Mouse (Mus musculus) frontal cortex, postnatal 14 days (tissue): ENCODE data around the gene Slc7a7.
"Not testable (repeated sequence)": the region's sequence is repeated elsewhere in the genome, so short reads cannot be mapped to it uniquely, and the experiment has no call there.

Experiments
- DNase-seq, 2 experiments: peaks; one replicate each; pipeline ENCODE4 v3.0.0; 2022; ENCODE audit warnings: low spot score in 2 of 2

Gene Slc7a7

DNA sequence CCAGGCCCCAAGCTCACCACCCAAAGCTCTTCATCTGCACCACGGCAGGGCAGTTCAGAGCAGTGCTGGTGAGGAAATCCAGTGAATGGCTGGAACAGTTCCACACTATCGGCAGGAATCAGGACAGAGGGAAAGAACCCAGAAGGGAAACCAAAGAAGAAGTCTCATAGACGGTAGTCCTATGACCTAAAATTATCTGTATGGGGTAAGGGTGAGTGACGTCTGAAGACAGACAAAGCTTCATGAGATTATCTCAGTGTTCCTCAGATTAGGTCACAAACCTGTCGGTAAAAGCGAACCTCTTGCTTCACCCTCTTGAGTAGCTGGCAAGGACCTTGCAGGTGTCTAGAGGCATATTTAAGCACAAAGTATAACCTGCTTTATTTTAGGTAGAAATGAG, 40.4 kb downstream of the Slc7a7 start:
- DNase-seq: no peak

DNA sequence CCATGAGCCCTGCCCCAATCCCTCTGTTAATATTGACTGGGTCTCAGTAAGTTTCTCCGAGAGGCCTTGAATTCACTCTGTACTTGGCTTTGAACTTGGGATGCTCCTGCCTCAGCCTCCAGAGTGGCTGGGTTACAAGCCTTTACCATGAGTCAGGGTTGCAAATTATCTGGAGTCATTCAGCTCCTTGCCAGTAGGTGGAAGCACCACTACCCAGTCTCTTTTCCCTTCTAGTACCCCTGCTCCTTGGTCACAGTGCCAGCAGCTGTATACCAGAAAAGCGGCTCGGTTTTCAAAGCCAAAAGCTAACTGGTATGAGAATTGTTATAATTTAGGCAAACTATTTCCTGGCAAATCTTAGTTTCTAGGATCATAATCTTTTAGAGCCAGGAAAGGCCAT, 41.7 kb downstream of the Slc7a7 start:
- peak in 1 of 2 experiments; percentile 13 for DNase-seq

DNA sequence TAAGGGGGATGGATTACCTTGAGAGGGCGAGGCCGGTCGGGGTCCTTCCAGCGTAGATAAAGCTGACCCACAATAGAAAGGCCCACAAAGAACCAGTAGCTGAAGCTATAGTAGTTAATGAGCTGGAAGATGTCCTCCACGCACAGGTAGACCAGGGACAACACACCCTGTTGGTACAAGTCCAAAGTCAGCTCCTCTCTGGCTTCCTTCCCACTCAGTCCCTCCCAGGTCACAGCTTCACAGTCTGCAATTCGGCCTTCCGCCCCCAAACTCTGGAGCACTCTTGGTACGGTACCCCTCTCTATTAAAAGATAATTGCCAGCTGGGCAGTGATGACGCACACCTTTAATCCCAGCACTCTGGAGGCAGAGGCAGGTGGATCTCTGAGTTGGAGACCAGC, 44.7 kb downstream of the Slc7a7 start:
- DNase-seq: no peak

DNA sequence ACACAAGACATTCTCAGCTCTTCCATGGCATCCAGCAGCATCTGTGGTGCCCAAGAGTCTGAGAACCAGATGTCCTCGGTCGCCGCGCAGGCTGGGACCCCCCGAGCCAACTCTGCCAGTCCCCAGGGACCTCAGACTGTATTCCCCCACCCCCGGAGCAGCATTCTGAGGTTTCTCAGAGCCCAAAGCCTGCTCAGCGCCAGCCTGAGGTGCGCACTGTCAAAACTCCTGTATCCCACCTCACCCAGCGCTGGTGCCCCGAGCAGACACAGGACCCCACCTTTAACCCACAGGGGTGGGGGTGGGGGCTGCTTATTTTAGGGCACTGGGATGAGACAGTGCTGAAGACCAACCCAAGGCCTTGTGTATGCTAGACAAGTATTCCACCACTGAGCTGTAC, 46.1 kb downstream of the Slc7a7 start:
- DNase-seq: no peak

DNA sequence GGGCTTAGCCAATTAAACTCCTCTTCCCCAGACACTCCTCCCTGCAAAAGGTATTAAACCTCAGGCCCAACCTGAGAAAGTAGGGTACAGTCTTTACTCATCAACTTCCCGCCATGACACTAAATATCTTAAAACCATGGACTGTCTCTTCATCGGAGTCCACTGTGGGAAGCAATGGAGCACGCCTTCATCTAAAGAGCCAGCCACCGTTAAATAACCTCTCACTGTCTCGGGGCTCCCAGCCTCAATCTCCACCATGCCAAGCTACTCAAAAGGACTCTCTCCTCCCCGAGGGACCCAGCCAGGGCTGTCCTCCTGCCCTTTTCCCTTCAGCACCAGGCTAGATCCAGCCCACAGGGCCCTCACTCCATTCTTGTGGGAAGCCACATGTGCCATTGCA, 47.0 kb downstream of the Slc7a7 start:
- DNase-seq: no peak

DNA sequence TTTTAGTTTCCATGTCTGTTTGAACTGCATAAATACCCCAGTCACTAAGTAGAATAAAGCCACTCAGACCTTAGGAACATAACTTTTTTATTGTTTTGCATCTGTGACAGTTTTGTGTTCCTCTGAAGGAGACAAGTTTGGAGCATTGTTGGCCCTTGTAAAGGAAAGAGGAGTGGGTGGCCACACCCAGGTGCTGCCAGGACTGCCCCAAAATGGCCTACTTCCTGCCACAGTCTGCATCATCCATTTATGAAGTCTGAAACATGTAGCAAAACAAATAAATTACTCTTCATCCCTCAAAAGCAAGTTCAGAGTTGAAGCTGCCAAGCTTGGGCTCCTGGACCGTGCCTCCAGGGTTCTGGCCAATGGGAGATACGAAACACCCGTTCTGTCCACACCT, 48.2 kb downstream of the Slc7a7 start:
- no peak for DNase-seq

DNA sequence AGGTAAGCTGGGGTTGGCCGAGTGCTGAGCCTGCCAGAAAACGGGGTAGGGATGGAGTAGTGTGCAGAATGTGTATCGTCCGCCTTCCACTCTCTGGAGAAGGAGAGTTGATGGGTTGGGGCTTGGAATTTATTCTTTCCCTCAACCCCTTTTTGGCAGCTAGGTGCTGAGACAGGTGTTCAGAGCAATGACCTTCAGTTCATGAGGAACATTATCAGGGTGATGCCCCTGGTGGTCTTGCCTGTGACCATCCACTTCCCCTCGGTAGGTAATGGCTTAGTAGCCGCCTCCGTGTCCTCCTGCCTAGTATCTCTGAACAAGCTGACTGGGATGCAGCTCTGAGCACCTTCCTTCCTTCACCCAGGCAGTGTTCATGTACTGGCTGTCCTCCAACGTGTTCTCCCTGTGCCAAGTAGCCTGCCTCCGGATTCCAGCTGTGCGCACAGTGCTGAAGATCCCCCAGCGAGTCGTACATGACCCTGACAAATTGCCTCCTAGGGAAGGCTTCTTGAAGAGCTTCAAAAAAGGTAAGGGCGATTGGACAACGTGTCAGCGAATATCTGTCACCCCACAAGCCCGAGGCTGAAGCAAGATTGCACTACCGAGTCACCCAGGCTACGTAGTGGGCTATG, 50.0 kb downstream of the Slc7a7 start:
- DNase-seq: no peak

DNA sequence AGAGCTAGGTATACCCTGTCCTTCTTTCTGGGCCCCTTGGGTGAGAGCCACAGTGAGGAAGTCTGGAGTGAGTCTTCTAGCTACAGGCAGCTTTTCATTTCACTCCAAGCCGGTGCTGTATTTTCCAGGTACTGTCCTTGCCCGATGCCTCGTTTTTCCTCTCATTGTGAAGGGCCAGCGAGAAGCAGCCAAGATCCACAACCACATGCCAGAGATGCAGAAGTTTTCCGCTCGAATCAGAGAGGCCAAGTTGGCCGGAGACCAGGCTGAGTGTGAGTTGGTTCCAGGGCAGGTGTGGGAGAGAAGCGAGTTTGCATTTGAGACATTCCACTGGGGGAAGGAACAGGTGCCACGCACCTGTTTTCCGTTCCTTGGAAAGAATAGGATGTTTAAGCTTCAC, 51.0 kb downstream of the Slc7a7 start:
- no peak for DNase-seq

DNA sequence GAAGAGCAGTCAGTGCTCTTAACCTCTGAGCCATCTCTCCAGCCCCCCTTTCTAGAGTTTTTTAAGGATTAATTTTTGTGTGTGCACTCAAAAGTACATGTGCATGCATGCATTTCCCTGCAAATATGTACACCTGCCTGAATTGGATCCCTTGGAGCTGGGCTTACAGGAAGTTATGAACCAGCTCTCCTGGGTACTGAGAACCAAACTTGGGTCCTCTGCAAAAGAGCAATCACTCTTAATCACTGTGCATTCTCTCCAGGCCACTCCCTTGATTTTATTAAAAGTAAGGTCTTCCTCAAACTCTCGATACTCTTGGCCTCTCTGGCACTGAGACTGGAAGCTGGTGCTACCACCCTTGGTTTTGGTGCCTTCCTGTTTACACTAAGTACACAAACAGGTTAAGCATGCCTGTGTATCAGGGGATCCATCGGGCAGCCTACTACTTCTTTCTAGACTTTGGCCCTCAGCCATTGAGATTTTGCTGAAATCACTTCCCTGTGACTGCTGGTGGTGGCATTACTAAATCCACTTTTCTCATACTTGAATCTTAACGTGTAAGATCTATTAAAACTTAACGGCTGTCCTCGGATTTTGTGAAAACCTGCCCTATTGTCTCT, 52.4 kb downstream of the Slc7a7 start:
- no peak for DNase-seq

DNA sequence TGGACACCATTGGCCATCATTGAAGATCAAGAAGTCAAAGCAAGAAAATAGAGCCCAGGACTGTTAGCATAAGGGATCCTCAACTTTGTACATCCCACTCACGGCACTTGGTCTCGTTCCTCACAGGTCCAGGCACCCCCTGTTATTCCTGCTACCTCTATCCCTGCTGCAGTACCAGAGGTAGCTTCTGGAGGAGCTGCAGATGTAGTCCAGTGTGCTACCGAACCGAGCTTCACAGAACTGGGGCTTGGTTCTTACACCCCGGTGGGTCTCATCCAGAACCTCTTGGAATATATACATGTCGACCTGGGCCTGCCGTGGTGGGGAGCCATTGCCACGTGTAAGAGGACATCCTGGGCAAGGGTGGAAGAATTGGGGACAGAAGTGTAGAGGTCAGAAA, 54.4 kb downstream of the Slc7a7 start:
- DNase-seq: no peak

DNA sequence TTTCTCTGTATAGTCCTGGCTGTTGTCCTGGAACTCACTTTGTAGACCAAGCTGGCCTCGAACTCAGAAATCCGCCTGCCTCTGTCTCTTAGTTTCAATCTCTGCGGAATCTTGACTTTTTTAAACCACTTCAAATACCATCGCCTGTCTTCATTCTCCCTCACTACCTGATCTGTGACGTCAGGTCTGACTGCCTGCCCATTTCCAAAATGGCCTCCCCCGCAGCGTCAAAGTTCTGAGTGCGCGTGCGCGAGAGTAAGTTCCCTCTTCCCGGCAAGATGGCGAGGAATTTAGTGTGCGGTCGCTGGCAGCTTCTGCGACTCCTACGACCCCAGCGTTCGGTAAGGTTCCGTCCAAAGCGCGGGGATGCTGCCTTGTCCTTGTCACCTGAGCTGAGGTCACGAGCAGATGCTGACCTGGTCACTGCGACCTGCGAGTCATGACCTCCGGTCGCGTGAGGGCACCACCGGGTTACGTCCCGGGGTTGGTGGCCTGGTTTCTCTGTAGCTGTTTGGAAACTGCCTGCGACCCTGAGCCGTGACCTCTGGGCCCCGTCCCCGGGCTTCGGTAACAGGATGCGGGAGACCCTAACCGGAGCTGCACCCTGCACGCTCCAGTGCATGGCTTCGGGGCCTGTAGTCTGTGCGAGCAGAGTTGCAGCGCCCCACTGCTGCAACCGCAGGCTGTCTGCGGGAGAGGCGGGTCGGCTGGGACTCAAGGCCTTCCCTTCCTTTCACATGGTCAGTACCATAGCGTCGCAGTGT, 56.8 kb downstream of the Slc7a7 start, which contains the start of gene Oxa1l:
TSS of gene Oxa1l (plus strand) at position 258 of the 764 bp plus-strand sequence.
- DNase-seq: peak; percentile 92 to 93

DNA sequence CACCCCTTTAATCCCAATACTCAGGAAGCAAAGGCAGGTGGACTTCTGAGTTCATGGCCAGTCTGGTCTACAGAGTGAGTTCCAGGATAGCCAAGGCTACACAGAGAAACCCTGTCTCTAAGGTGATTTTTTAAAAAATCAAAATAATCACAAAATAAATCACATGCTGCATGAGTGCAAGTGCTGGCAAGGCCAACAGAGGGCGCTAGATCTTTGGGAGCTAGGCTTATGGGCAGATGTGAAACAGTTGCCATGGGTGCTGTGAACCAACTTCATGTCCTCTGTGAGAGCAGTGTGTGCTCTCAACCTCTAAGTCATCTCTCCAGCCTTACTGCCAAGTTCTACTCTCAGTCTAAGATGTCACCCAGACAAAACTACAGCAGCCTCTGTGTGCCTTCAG, 63.2 kb downstream of the Slc7a7 start:
- no peak for DNase-seq

DNA sequence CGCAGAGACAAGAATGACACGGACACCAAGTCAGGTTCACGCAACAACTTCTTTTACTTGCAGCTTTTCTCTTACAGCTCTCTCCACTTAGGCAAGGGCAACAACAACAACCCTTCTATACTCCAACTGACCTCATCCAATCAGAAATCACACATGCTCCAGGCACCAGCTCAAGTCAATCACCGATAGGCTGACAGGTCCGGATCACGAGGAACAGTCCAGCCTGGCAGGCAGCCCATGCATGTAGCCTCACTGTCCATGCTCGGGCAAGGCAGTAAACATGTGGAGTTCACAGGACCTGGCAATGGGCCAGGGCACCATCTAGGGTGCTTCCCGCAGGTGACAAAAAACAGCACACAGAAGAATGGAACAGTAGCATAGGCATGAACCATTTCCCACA, 65.3 kb downstream of the Slc7a7 start:
- no peak for DNase-seq

DNA sequence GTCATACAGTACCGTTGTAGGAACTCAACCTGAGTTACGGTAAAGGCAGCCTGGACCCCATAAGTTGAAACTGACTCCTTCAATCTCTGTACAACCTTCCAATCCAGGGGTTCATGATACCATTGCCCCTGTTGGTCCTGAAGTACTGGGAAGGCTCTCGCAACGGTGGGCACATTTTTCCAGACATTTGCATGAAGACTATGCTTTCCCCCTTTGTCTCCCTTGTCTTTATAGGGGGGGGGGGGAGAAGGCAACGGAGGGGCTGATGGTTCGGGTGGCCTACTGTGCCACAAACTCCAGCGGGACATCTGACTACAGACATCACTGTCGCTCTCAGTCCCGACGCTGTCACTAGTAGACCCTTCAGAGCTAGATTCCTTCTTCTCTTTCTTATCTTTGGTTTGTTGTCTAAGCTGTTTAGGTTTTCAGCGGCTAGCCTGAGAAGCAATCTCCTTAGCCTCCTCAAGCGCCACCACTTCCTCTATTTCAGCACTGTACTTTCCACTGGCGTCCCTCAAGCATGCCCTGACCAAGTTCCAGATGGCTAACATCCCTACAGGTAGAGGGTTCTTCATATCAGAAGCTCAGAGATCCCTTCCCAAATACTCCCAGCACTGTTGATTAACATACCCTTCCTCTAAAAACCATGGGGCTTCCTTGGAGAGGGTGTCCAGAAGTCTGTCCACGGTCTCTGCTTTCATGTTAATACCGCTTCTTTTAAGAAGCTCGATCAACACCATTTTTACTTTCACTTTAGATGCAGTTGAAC, 66.6 kb downstream of the Slc7a7 start:
- DNase-seq: not testable (repeated sequence)

DNA sequence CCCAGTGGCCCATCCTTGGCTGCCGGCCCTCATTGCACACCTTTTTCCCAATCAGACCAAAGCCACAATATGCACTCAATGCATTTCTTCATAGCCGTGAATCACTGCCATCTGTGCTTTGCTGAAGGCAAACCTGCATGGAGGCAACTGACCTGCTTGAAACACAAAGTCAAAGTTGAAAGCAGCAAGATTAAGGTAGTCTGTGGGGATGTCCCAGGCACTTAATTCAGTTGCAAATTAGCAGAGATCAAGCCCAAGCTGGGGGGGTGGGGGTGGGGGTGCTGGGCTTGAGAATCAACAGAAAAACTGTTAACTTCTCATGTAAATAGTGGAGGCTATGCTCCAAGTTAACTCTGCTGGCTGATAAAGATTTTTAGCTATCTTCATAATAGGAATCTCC, 75.8 kb downstream of the Slc7a7 start:
- DNase-seq: not testable (repeated sequence)

DNA sequence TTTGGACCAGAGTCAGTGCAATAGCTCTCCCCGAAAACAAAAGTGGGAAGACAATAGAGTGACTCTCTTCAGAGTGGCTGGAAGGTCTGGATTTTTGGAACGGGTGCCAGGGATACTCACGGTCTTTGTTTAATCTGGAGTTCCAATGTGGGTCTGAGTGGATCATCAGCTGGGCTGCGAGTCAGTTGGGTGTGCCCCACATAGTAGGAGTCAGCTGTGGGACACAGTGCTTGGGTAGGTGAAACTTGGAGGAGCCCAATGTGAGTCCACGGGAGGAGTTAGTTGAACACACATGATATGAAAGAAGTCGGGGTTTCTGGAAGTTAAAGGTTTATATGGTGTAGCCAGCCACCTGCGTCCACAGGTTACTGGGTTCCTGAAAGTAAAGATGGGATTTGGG, 76.7 kb downstream of the Slc7a7 start:
- no peak for DNase-seq

DNA sequence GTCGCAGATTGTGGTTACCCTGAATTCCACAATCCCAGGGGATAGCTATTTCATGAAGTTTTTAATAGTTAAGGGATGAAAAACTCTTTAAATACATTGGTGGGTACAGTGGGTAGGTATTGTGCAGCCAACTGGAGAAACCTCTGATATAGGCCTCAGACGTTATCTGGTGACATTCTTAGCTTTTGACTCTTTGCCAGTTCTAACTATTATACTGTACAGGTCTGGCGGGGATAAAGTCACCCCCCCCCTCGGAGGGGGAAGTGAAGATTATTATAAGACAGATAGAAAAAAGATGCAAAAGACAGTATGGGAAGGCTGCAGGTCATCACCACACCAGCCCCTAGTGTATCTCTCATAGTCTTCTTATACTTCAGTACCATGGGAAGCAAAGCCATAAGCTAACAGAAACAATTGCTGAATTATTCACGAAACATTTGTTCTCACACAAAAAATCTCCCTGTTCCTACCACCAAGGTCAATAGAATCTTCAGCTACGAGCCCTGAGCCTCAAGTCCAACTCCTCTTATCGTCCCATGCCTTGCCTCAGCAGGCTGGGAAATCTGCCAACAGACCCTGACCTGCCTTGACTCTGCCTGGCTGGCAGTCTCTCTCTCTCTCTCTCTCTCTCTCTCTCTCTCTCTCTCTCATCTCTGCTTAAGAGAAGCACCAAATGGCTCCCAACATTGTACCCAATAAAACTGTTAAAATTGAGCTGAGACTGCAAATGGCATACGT, 84.0 kb downstream of the Slc7a7 start:
- no peak for DNase-seq

DNA sequence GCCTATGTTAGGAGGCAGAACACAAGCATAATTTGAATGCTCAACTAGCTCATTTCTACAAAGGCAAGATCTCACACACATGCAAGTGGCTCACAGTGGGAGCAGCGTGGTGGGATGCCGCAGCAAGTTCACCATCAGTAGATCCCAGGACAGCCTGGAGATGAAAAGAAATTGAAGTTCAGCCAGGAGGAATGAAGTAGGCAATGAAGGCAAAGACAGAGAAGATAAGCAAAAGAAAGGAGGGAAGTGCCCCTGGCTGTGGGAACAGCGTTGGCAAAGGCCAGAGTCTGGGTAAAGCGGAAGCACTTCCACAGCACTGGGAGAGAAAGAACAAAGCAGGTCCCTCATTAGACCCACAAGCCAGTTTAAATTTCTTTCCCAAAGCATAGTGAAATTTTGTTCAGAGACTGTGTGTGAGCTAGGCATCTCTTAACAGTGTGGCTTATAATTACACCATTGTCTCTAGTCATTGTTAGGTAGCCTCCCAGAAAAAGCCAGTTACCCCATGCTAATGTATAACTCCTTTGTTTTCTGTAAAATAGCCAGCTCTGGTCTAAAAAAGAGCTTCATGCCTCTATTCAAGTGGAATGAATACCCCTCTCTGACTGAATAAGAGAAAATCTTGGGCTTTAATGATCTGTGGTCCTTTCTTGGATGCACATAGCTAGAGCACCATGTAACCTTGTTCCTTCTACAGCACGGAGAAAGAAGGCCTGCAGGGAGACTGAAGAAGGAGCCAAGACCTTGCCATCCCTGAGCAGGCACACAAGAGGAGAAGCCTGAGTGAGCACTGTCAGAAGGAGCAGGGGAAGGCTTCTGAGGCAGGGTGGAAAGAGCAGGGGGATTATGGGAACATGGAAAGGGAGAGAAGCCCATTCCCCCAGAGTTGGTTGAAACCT, 85.2 kb downstream of the Slc7a7 start:
- no peak for DNase-seq

DNA sequence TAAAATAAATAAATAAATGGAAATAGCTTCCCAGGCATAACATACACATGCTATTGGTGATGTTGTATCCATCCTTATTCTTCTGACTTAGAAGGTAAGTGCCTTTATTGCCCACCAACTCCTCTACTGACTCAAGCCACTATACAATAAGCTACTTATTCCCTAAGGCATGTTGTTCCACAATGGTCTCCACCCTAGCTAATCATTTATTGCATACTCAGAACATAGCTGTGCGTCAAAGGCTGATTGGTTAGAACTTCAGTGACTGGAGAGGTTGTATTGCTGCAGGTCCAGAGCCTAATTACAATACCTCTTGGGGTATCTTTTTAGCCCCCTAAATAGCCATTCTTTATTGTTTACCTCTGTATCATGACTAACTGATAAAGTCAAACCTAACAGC, 86.4 kb downstream of the Slc7a7 start:
- no peak for DNase-seq

DNA sequence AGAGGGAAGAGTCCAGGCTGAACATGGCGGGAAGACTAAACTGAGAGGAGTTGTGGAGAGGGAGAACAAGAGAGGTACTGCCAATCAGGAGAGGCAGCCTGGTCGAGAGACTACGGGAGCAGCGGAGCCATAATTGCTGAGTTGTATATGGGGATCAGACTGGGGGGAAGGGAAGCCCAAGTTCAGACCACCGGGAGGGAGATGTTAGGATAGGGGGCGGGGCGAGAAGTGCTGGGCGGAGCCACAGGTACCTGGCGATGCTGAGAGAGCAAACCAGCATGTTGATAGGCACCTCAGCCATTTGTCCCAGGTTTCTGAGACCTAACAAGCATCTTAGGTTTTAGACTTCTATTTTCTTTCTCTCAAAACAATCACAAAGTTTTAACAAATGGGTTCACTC, 88.4 kb downstream of the Slc7a7 start:
- DNase-seq: no peak

DNA sequence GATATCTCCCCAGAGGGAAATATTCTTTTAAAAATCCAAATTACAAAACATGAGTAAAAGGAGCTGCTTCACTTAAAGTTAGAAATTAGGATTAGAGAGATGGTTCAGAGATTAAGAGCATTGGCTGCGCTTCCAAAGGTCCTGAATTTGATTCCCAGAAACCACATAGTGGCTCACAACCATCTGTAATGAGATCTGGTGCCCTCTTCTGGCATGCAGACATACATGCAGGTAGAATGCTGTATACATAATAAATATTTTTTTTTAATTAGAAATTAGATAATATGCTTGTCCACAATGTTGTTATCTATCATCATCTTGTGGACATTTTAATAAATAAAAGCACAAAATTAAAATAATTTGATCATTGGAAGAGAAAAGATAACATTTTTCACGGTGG, 89.0 kb downstream of the Slc7a7 start:
- no peak for DNase-seq
